Mouse (Mus musculus): Measurements from ENCODE around the gene Ugdh. TPM values are rescaled to one million over a fixed set of nuclear protein-coding genes. Genes with fewer than 3 reads are reported as not detected.

Ugdh gene
- polyA plus RNA-seq, 1 experiment = 89.6 TPM

DNA sequence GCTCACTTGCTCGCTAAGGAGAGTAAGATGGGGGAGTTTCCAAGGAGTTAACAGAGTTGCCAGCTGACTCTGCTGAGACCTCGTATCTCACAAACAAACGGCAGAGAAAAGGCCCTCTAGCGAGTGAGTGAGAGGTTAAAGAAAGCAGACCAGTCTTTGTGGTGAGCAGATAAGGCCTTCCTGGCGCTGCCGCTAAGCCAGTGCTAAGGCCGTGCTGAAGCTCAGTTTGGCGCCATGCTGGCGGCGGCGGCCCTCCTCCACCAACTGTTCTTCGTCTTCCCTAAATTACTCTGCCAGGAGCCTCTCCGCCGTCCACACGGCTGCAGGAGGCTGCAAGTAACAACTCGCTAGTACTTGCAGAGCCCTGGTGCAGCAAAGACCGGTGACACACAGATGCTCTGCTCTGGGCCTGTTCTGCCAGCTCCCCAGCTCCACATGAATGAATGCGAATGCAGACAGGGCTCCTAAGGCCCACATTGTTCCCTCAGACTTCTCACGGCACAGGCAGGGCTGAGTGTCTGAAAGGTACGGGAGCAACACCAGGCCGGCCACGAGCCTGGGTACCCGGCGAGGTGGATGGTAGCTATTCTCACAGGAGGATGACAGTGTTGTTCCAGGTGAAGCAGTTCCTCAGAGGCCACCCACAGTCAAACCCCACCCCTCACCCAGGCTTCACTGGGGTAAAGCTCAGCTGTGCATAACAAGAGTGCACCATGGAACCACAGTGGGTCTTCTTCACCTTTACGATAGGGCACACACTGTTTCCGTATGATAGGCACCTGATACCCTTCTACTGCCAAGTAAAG, 19.9 kb downstream of the Ugdh start:
- H3K27me3 ChIP-seq (ENCODE audit: control insufficient read depth, insufficient read depth, insufficient read length) = no peaks in the 10 kb centered on the region
- TF ChIP-seq FOSL1 (IDR thresholded peaks at IDR 0.05; ENCODE audit: insufficient read depth, low read length, poor library complexity, severe bottlenecking) (no peak), USF1 (IDR thresholded peaks at IDR 0.05; ENCODE audit: low read depth) (no peak), MAX (IDR thresholded peaks at IDR 0.05) (no peak), CTCF (IDR thresholded peaks at IDR 0.05; ENCODE audit: control insufficient read depth, insufficient read depth, insufficient read length) (no peak), MYOG (IDR thresholded peaks at IDR 0.05; ENCODE audit: control insufficient read depth, extremely low read depth, insufficient read length) (no peak), CEBPB (IDR thresholded peaks at IDR 0.05; ENCODE audit: low read depth) (no peak), MYOD1 (IDR thresholded peaks at IDR 0.05; ENCODE audit: control insufficient read depth, insufficient read length, low read depth) (no peak)
- no peaks in the 10 kb centered on the region for H3K79me3 ChIP-seq (ENCODE audit: low read depth)
- H3K36me3 ChIP-seq (ENCODE audit: control insufficient read depth, insufficient read depth) = peaks cover 90% of the 10 kb centered on the region
- H3K79me2 ChIP-seq (ENCODE audit: control insufficient read depth, insufficient read depth) = no peaks in the 10 kb centered on the region
- no peak overlapping the region for H3ac ChIP-seq (ENCODE audit: control insufficient read depth, insufficient read length, low read depth)
- no peak overlapping the region for H3K4me3 ChIP-seq (ENCODE audit: insufficient read depth, poor library complexity, severe bottlenecking)

DNA sequence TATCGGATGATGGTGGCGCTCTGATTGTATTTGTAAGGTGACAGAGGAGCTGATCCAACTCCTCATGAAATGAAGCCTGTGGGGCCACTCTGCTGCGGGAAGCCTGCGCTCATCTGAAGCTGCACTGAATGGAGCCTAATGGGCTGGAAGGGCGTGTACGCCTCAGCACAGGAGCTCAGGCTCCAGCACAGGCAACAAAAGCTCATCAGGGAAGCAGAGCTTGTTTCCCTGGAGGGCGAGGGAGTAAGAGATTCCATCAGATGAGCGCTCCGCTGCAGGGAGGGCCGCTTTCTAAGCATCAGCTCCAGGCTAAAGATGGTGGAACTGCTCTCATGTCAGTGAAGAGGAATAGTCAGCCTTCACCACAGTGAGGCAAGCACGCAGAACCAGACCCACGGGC, 27.8 kb downstream of the Ugdh start:
- H3ac ChIP-seq (ENCODE audit: control insufficient read depth, insufficient read length, low read depth) = no peak overlapping the region
- no peak for TF ChIP-seq CEBPB (IDR thresholded peaks at IDR 0.05; ENCODE audit: low read depth)
- TF ChIP-seq MYOG (IDR thresholded peaks at IDR 0.05; ENCODE audit: control insufficient read depth, extremely low read depth, insufficient read length) = no peak
- peaks cover 67% of the 10 kb centered on the region for H3K36me3 ChIP-seq (ENCODE audit: control insufficient read depth, insufficient read depth)

DNA sequence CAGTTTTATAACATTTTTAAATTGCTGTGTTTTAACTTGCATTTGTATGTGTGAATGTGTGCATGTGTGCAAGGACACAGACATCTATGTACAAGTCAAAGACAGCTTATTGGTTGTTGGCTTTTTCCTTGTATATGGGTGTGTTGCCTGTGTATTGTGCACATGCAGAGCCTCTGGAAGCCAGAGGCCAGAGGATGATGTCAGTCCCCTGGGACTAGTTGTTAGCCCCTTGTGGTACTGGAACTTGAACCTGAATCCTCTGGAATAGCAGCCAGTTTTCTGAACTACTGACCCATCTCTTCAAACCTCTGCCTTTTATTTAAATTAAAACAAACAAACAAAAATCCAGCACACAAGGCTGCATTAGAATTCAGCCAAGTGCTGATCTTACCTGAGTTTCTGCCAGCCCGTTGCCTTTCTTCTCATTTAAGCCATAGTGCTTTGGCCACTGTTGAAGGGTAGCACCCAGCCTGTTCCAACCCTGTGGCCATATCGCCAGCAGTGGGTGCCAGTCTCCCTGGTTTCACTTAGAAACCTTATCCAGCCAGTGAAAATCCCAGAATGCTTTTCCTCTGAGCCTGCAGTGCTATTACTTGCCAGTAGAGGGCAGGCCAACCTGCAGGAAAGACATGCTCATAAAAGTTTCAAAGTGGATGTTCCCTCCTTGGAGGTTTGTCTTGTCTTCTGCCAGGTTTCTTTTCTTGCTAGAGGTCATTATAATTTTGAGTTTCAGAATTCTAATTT, 34.3 kb downstream of the Ugdh start:
- Histone ChIP-seq H3K36me3 (ENCODE audit: control insufficient read depth, insufficient read depth) (peaks cover 31% of the 10 kb centered on the region), H3K4me3 (ENCODE audit: insufficient read depth, poor library complexity, severe bottlenecking) (no peak overlapping the region), H3ac (ENCODE audit: control insufficient read depth, insufficient read length, low read depth) (no peak overlapping the region), H3K79me3 (ENCODE audit: low read depth) (no peaks in the 10 kb centered on the region), H3K27me3 (ENCODE audit: control insufficient read depth, insufficient read depth, insufficient read length) (no peaks in the 10 kb centered on the region), H3K79me2 (ENCODE audit: control insufficient read depth, insufficient read depth) (no peaks in the 10 kb centered on the region)
- TF ChIP-seq CEBPB (IDR thresholded peaks at IDR 0.05; ENCODE audit: low read depth) = no peak
- peak; percentile 54 for TF ChIP-seq CTCF (IDR thresholded peaks at IDR 0.05; ENCODE audit: control insufficient read depth, insufficient read depth, insufficient read length)

More for the DNA sequence above, 27.8 kb downstream of the Ugdh start:
- Histone ChIP-seq H3K27me3 (ENCODE audit: control insufficient read depth, insufficient read depth, insufficient read length) (no peaks in the 10 kb centered on the region), H3K79me2 (ENCODE audit: control insufficient read depth, insufficient read depth) (no peaks in the 10 kb centered on the region), H3K79me3 (ENCODE audit: low read depth) (no peaks in the 10 kb centered on the region), H3K4me3 (ENCODE audit: insufficient read depth, poor library complexity, severe bottlenecking) (no peak overlapping the region)

DNA sequence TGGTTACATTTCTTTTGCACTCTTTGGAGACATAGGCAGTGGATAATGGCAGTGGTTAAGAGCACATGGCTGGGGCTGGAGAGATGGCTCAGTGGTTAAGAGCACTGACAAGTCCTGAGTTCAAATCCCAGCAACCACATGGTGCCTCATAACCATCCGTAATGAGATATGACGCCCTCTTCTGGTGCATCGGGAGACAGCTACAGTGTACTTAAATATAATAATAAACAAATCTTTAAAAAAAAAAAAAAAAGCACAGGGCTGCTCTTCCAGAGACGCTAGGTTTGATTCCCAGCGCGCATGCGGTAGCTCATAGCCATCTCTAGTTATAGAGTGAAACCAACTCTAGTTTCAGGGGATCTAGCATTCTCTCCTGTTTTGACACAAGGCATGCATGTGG, 41.3 kb downstream of the Ugdh start:
- Histone ChIP-seq H3K36me3 (ENCODE audit: control insufficient read depth, insufficient read depth) (peaks cover 35% of the 10 kb centered on the region), H3ac (ENCODE audit: control insufficient read depth, insufficient read length, low read depth) (no peak overlapping the region), H3K27me3 (ENCODE audit: control insufficient read depth, insufficient read depth, insufficient read length) (no peaks in the 10 kb centered on the region), H3K79me2 (ENCODE audit: control insufficient read depth, insufficient read depth) (peaks cover 55% of the 10 kb centered on the region), H3K4me3 (ENCODE audit: insufficient read depth, poor library complexity, severe bottlenecking) (no peak overlapping the region), H3K79me3 (ENCODE audit: low read depth) (peaks cover 28% of the 10 kb centered on the region)
- TF ChIP-seq FOSL1 (IDR thresholded peaks at IDR 0.05; ENCODE audit: insufficient read depth, low read length, poor library complexity, severe bottlenecking) (no peak), MYOG (IDR thresholded peaks at IDR 0.05; ENCODE audit: control insufficient read depth, extremely low read depth, insufficient read length) (no peak), MYOD1 (IDR thresholded peaks at IDR 0.05; ENCODE audit: control insufficient read depth, insufficient read length, low read depth) (no peak), CEBPB (IDR thresholded peaks at IDR 0.05; ENCODE audit: low read depth) (no peak), CTCF (IDR thresholded peaks at IDR 0.05; ENCODE audit: control insufficient read depth, insufficient read depth, insufficient read length) (no peak), USF1 (IDR thresholded peaks at IDR 0.05; ENCODE audit: low read depth) (no peak), MAX (IDR thresholded peaks at IDR 0.05) (no peak)

DNA sequence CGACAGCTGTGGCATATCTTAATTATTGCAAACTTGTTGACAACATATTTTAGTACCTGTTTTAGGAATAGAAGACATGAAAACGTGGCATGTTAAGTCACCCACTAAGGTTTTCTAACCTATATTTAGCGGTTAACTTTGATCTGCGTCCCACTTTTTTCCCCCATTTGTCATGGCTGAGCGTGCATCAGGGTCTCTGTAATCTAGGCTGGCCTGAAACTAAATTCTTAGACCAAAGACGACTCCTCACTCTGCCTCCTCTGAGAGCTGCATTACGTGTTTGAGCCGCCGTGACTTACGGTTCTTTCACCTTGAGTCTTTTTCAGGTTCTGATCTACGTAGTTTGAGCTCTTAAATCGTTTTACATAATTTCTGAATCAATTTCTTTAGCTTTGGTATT, 44.0 kb downstream of the Ugdh start:
- peaks cover 46% of the 10 kb centered on the region for H3K79me3 ChIP-seq (ENCODE audit: low read depth)
- peak overlapping the region; percentile 56 for H3ac ChIP-seq (ENCODE audit: control insufficient read depth, insufficient read length, low read depth)
- peaks cover 60% of the 10 kb centered on the region for H3K36me3 ChIP-seq (ENCODE audit: control insufficient read depth, insufficient read depth)
- H3K27me3 ChIP-seq (ENCODE audit: control insufficient read depth, insufficient read depth, insufficient read length) = no peaks in the 10 kb centered on the region
- peak overlapping the region; percentile 97 for H3K4me3 ChIP-seq (ENCODE audit: insufficient read depth, poor library complexity, severe bottlenecking)
- H3K79me2 ChIP-seq (ENCODE audit: control insufficient read depth, insufficient read depth) = peaks cover 76% of the 10 kb centered on the region
- no peak for TF ChIP-seq USF1 (IDR thresholded peaks at IDR 0.05; ENCODE audit: low read depth)
- TF ChIP-seq MYOD1 (IDR thresholded peaks at IDR 0.05; ENCODE audit: control insufficient read depth, insufficient read length, low read depth) = no peak
- TF ChIP-seq CTCF (IDR thresholded peaks at IDR 0.05; ENCODE audit: control insufficient read depth, insufficient read depth, insufficient read length) = no peak
